Mouse (Mus musculus): ENCODE measurements at regions not wholly inside any gene's neighbourhood (a gene's known extent, or its start where the extent isn't known, plus 50 kb on each side); places are given as distances from the start of the nearest gene placed in this dataset.

DNA sequence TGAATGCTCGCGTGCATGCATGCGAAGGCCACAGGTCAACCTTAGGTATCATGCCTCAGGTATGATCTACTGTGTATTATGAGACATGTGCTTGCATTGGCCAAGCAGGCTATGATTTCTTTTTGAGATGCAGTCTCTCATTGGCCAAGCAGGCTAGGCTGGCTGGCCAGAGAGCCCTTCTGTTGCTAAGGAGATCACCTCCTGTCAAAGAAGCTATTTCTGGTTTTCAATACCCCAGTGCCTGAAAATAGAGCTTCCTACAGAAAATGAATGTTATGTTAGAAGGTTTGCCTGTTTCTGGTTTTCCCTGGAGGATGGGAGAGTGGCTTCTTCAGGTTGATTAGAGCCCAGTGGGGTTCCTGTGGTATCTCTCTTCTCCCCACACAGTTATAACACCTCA is 1474.3 kb upstream of the Gm6569 start:
- TF ChIP-seq TCF12 (IDR thresholded peaks at IDR 0.05; ENCODE audit: low read depth, low read length) (no peak), EP300 (IDR thresholded peaks at IDR 0.05; ENCODE audit: low read length) (no peak), RCOR1 (conservative IDR thresholded peaks at IDR 0.05; ENCODE audit: low read depth, low read length) (no peak), RAD21 (IDR thresholded peaks at IDR 0.05; ENCODE audit: low read depth, low read length) (no peak), MXI1 (IDR thresholded peaks at IDR 0.05; ENCODE audit: low read depth, low read length) (no peak), CTCF (conservative IDR thresholded peaks at IDR 0.05 in 1 of 2, IDR thresholded peaks at IDR 0.05 in 1 of 2; ENCODE audit: low read depth in 2 of 2, low read length in 2 of 2) (no peak), UBTF (IDR thresholded peaks at IDR 0.05; ENCODE audit: low read depth, low read length) (no peak), ETS1 (conservative IDR thresholded peaks at IDR 0.05; ENCODE audit: low read depth, low read length) (no peak), ELF1 (IDR thresholded peaks at IDR 0.05; ENCODE audit: low read depth, low read length) (no peak), HCFC1 (IDR thresholded peaks at IDR 0.05; ENCODE audit: low read depth, low read length) (no peak), POLR2A (IDR thresholded peaks at IDR 0.05; ENCODE audit: low read depth, low read length) (no peak), MAZ (IDR thresholded peaks at IDR 0.05; ENCODE audit: low read depth, low read length) (no peak), ZMIZ1 (IDR thresholded peaks at IDR 0.05; ENCODE audit: low read depth, low read length) (no peak), ZNF384 (IDR thresholded peaks at IDR 0.05; ENCODE audit: low read depth, low read length) (no peak)
